8 mouse cellular contexts compared by ENCODE assay signal in the genomic region with DNA sequence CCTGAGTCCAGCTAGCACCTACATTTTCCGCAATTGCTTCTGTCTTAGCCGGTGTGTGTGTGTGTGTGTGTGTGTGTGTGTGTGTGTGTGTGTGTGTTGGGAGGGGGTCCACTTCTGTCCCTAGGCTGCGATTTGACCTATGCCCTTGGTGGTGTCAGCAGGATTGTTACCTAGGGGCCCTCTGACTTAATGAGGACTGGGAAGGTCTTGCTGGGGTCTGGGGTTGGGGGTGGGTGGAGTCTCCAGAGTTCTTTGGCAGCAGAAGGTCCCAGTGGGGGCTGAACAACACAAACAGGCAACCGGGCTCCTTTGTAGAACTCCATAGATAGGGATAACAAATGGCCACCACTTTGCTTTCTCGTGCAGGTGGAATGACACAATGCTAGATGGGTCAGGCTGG. TPM values are rescaled to one million over a fixed set of nuclear protein-coding genes. Genes with fewer than 3 reads are reported as not detected.
DNase-seq lines count a peak whose midpoint lies in the region; ATAC-seq and TF ChIP-seq lines count a peak whose summit lies in the region.

No protein-coding gene starts in this region.

- no peaks in the 10 kb centered on the region for H3K9me3 ChIP-seq in heart, embryonic 11.5 days (replicated peaks; ENCODE audit: control insufficient read depth, low read length)
- no peaks in the 10 kb centered on the region for H3K9me3 ChIP-seq in hindbrain, embryonic 13.5 days
- H3K9me3 ChIP-seq in midbrain, embryonic 11.5 days (ENCODE audit: control insufficient read depth, low read length) = no peaks in the 10 kb centered on the region

- 6% methylated on average over 5 of the region's 5 CpGs for whole genome bisulfite sequencing in heart, embryonic 11.5 days (ENCODE audit: insufficient replicate concordance)
- WGBS in hindbrain, embryonic 13.5 days = 2% methylated on average over 4 of the region's 5 CpGs
- WGBS in midbrain, embryonic 11.5 days = 9% methylated on average over 5 of the region's 5 CpGs
- 60% methylated on average over 5 of the region's 5 CpGs for WGBS in cerebellum, adult 2 months

- peak overlapping the region; percentile 42 for H3K4me3 ChIP-seq in heart, embryonic 11.5 days (ENCODE audit: low read depth, low read length)
- H3K4me3 ChIP-seq in hindbrain, embryonic 13.5 days = peak overlapping the region; percentile 33
- peak overlapping the region; percentile 24; the same call in 1 of the 2 replicates for H3K4me3 ChIP-seq in midbrain, embryonic 11.5 days (ENCODE audit: low read depth, low read length)
- H3K4me3 ChIP-seq in cerebellum, adult 2 months (replicated peaks; ENCODE audit: insufficient read depth, low read depth, low read length) = no peak overlapping the region

- peaks cover 2% of the 10 kb centered on the region; the same call in 1 of the 2 replicates for H3K4me1 ChIP-seq in heart, embryonic 11.5 days (ENCODE audit: control insufficient read depth, insufficient read depth, low read length)
- peaks cover 46% of the 10 kb centered on the region for H3K4me1 ChIP-seq in hindbrain, embryonic 13.5 days (replicated peaks)
- peaks cover 11% of the 10 kb centered on the region; the same call in 1 of the 2 replicates for H3K4me1 ChIP-seq in midbrain, embryonic 11.5 days (ENCODE audit: control insufficient read depth, insufficient read depth, low read length)
- no peaks in the 10 kb centered on the region for H3K4me1 ChIP-seq in cerebellum, adult 2 months (ENCODE audit: control insufficient read depth, insufficient read depth, low read length)

- TF ChIP-seq POLR2A in cerebellum, adult 2 months (IDR thresholded peaks at IDR 0.05; ENCODE audit: borderline replicate concordance, insufficient read depth, low read length) = no peak

- no peak for ATAC-seq in heart, embryonic 11.5 days (replicated peaks; ENCODE audit: insufficient number of reproducible peaks, low FRiP score, low TSS enrichment)
- peak; percentile 34 for ATAC-seq in hindbrain, embryonic 13.5 days (ENCODE audit: low FRiP score)
- peak; percentile 60 for ATAC-seq in midbrain, embryonic 11.5 days (ENCODE audit: low FRiP score)

- no peak for TF ChIP-seq CTCF in cerebellum, adult 2 months (IDR thresholded peaks at IDR 0.05; ENCODE audit: borderline replicate concordance, insufficient read depth, low read depth, low read length)

- H3K4me2 ChIP-seq in heart, embryonic 11.5 days = peak overlapping the region; percentile 82
- H3K4me2 ChIP-seq in hindbrain, embryonic 13.5 days = peak overlapping the region; percentile 58
- H3K4me2 ChIP-seq in midbrain, embryonic 11.5 days = peak overlapping the region; percentile 47

- H3K27me3 ChIP-seq in heart, embryonic 11.5 days (ENCODE audit: control insufficient read depth, insufficient read depth, low read length) = no peaks in the 10 kb centered on the region; the same call in 1 of the 2 replicates
- no peaks in the 10 kb centered on the region for H3K27me3 ChIP-seq in hindbrain, embryonic 13.5 days
- no peaks in the 10 kb centered on the region; the same call in 1 of the 2 replicates for H3K27me3 ChIP-seq in midbrain, embryonic 11.5 days (ENCODE audit: control insufficient read depth, insufficient read depth, low read length)
- H3K27me3 ChIP-seq in cerebellum, adult 2 months (ENCODE audit: control insufficient read depth, insufficient read depth, low read length) = no peaks in the 10 kb centered on the region; the same call in 1 of the 2 replicates

- peak overlapping the region; percentile 67; the same call in 1 of the 2 replicates for H3K9ac ChIP-seq in heart, embryonic 11.5 days (ENCODE audit: low read depth, low read length)
- 0 out of 2 replicates have a peak overlapping the region, but pooled peaks have one; percentile 49 for H3K9ac ChIP-seq in hindbrain, embryonic 13.5 days
- peak overlapping the region; percentile 21 for H3K9ac ChIP-seq in midbrain, embryonic 11.5 days (ENCODE audit: low read length)

- DNase-seq in heart, adult 9 months (ENCODE audit: low spot score in 2 of 2) = no peak
- DNase-seq in ZHBTc4 (ENCODE audit: low read depth, low spot score) = peak; percentile 23
- no peak for DNase-seq in midbrain, embryonic 11.5 days (ENCODE audit: low spot score, missing footprints)
- DNase-seq in cerebellum, adult 2 months = no peak
- no peak for DNase-seq in right cerebral cortex, postnatal 4 days
- no peak for DNase-seq in cerebellum, postnatal 25 days

- no peaks in the 10 kb centered on the region for H3K36me3 ChIP-seq in heart, embryonic 11.5 days (ENCODE audit: control insufficient read depth, insufficient read depth, low read length)
- no peaks in the 10 kb centered on the region for H3K36me3 ChIP-seq in hindbrain, embryonic 13.5 days
- H3K36me3 ChIP-seq in midbrain, embryonic 11.5 days (ENCODE audit: control insufficient read depth, insufficient read depth, low read length) = no peaks in the 10 kb centered on the region

- H3K27ac ChIP-seq in heart, embryonic 11.5 days (ENCODE audit: low read depth, low read length) = no peak overlapping the region
- peak overlapping the region; percentile 81 for H3K27ac ChIP-seq in hindbrain, embryonic 13.5 days
- peak overlapping the region; percentile 71 for H3K27ac ChIP-seq in midbrain, embryonic 11.5 days (ENCODE audit: low read depth, low read length)
- no peak overlapping the region for H3K27ac ChIP-seq in cerebellum, adult 2 months (ENCODE audit: insufficient read depth, low read length)

RNA-seq across cellular contexts. Expression of a gene that starts 14.0 kb away (rescaled TPM):
- 0.06 and 0.25 TPM in 2 replicates for polyA plus RNA-seq in heart, embryonic 11.5 days (2014; fragmentation: Nextera tagmentation; extraction: Ambion mirVana)
- polyA plus RNA-seq in hindbrain, embryonic 13.5 days (2015; fragmentation: Nextera tagmentation; extraction: Ambion mirVana) = 80.8 and 99.8 TPM in 2 replicates
- 100 and 112 TPM in 2 replicates for polyA plus RNA-seq in midbrain, embryonic 11.5 days (2014; fragmentation: Nextera tagmentation; extraction: Ambion mirVana)
- polyA plus RNA-seq in cerebellum, adult 2 months (2012; rRNA removed) = 9.3 and 9.6 TPM in 2 replicates

Comparison
In these comparisons a context has a peak if more than half of its experiments do, and no peak if none do; other contexts are left out.
1. H3K27ac ChIP-seq: peak in hindbrain, embryonic 13.5 days (single experiment) and midbrain, embryonic 11.5 days (single experiment); none in heart, embryonic 11.5 days (single experiment) and cerebellum, adult 2 months (single experiment).
2. Peak in every context shown above with its lines, with median percentiles within 50 percentile points of each other: H3K4me2 ChIP-seq and H3K9ac ChIP-seq.